Mouse (Mus musculus) urinary bladder, adult 2 months (tissue): ENCODE measurements around the gene Rhbdd2. TPM values are rescaled to one million over a fixed set of nuclear protein-coding genes. Genes with fewer than 3 reads are reported as not detected.
"Not testable (repeated sequence)": the region's sequence is repeated elsewhere in the genome, so short reads cannot be mapped to it uniquely, and the experiment has no call there.

Source experiments
- DNase-seq: peaks from one replicate; pipeline ENCODE4 v3.0.0; 2022; ENCODE audit warnings: low spot score
- polyA plus RNA-seq: library from polyadenylated mRNA; depleted of rRNA; stranded (reverse); fragments of >200 nt; gene quantifications from 2 replicates; pipeline ENCODE4 v1.2.3, GENCODE M21; 2012; rRNA removed

Rhbdd2 gene
- polyA plus RNA-seq, result 27.6 and 33.2 TPM in 2 replicates

DNA sequence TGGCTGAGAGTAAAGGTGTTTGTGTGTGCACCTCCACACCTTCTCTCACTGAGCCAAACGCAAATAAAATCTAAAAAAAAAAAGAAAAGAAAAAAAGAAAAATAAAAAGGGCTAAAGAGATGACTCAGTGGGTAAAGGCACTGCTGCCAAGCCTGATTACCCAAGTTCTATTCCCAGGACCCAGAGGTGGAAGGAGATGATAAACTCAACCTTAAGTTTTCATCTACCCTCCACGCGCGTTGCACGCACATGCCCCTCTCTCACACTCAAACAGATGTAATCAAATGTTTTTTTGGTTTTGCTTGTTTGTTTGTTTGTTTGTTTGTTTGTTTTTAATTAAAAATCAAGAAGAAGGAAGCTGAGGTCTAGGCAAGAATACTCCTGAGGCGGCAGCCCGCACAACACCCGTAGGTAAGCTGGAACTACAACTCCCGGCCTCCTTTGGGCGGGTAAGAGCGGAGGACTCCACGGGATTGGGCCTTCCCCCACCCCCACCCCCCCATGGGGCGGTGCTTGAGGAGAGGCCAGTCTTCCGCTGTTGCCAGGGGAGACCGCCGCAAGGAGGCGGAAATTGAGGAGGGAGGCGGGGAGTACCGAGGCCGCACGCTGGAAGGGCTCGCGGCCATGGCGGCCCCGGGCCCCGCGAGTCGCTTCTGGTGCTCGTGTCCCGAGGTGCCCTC lies at the start of gene Rhbdd2:
Gene Rhbdd2, plus strand, starts transcription at position 502 of the 680 bp plus-strand sequence.
- DNase-seq, result peak; percentile 89

DNA sequence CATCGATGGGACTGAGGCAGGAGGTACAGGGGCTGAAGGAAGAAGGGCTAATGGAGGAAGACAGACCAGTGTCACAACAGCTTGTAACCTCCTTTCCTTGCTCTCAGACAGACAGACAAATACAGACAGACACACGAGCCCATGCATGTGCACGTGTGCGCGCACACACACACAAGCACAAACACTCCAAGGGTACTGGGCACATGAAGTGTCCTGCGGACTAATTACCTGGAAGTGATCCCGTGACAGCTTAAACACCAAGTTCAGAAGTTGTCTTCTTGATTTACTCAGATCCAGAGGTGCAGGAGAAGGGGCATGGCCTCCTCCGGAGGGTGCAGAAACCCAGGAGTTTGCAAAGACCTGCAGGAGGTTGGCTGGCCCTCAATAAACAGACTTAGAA lies 46.7 kb upstream of the Rhbdd2 start:
- DNase-seq, result no peak

DNA sequence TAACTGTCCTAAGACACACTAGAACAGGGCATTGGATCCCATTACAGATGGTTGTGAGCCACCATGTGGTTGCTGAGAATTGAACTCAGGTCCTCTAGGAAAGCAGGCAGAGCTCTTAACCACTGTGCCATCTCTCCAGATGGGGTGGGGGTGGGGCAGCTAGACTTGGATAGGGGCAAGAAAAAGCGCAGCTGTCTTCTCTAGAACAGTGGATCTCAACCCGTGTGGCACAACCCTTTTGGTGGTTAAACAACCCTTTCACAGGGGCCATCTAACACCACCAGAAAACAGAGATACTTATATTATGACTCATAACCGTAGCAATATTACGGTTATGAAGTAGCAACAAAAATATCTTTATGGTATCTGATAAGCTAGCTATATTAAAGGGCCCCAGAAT lies 44.7 kb upstream of the Rhbdd2 start:
- DNase-seq, result no peak

DNA sequence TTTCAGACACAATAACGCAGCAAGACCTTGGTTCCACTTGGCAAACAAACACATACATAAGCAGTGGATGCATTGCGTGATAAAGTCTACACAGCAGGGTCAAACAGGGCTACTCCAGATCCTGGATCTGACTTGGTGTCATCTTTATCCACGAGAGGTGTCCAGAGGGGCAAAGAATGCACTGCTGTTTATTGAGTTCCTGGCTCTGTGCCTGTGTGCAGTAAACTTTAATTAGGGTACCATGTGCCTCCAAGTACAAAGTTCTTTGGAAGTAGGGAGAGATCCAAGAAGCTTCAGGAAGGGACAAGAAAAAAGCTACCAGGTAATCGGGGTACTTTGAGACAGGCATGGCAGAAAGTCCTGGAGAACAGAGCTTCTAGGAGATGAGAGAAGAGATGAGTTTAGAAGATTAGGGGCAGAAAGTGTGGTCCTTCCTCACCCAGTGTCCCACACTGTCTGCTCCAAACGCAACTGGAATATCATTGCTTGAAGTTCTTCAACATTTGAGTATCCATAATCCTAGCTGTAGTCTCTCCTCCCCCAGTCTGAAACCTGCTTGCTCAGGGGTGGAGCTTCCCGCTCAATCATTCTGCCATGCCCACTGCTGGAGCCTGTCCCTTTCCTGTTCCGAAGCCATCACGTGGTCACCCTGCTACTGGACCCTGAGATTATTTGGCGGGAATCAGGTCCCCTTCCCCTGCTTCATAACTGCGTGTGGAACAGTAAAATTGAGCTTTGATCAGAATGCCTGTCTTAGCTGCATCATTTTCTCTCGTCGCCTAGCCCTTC lies 42.2 kb upstream of the Rhbdd2 start:
- no peak for DNase-seq

DNA sequence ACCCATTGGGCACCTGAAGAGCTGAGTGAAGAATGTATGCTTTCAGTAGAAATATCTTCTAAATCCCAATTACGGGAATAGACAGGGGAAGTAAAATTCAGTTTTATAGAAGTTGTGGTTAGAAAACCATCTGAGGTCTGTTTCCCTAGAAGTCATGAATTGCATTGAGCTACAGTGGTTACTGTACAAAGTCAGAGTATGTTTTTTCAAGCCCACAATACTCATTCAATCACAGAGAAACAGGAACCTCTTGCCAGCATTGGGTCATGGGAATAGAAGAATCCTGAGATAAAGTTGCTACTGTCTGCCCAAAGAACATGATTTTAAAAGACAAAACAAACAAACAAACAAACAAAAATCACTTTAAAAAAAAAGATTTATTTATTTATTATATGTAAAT lies 27.8 kb upstream of the Rhbdd2 start:
- DNase-seq, result not testable (repeated sequence)

DNA sequence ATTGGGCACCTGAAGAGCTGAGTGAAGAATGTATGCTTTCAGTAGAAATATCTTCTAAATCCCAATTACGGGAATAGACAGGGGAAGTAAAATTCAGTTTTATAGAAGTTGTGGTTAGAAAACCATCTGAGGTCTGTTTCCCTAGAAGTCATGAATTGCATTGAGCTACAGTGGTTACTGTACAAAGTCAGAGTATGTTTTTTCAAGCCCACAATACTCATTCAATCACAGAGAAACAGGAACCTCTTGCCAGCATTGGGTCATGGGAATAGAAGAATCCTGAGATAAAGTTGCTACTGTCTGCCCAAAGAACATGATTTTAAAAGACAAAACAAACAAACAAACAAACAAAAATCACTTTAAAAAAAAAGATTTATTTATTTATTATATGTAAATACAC lies 25.7 kb upstream of the Rhbdd2 start:
- not testable (repeated sequence) for DNase-seq

DNA sequence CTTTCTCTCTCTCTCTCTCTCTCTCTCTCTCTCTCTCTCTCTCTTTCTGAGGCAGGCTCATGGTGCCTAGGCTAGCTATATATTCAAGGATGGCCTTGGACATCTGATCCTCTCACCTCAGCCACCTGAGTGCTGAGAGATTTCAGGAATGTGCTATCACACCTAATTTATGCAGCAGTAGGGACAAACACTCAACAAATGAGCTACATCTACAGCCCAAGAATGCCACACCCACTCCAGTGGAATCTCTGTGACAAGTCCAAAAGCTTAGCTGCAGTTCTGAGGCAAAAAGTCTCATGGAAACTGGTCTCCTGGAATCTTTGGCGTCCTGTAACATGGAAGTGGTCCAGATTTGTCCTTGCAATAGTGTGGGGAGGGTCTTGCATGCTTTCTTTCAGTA lies 24.8 kb upstream of the Rhbdd2 start:
- no peak for DNase-seq

DNA sequence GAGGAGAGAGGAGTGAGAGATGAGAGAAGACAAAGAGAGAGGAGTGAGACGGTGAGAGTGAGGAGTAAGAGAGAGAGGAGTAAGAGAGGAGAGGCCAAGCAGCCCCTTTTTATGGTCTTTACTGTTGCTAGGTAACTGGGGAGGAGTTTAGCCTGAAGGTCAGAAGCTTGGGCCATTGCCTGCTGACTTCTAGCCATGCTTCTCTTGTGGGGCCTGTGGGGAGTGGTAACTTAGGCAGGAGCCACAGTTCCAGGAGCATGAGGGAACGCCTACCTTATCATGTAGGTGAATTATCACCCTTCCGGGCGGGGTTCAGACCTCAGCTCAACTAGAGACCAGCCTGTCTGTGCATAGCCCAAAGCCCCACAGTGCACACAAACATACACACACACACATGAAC lies 22.6 kb upstream of the Rhbdd2 start:
- DNase-seq, result no peak

DNA sequence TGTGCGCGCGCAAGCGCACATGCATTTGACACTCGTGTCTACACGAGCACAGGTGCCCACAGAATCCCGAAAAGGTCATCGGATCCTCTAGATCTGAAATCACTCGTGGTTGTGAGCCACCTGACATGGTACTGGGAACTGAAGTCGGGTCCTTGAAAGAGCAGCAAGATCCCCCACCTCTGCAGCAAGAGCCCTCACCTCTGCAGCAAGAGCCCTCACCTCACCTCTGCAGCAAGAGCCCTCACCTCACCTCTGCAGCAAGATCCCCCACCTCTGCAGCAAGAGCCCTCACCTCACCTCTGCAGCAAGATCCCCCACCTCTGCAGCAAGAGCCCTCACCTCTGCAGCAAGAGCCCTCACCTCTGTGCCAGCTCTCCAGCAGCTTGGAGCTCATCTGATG lies 12.7 kb upstream of the Rhbdd2 start:
- DNase-seq, result not testable (repeated sequence)

DNA sequence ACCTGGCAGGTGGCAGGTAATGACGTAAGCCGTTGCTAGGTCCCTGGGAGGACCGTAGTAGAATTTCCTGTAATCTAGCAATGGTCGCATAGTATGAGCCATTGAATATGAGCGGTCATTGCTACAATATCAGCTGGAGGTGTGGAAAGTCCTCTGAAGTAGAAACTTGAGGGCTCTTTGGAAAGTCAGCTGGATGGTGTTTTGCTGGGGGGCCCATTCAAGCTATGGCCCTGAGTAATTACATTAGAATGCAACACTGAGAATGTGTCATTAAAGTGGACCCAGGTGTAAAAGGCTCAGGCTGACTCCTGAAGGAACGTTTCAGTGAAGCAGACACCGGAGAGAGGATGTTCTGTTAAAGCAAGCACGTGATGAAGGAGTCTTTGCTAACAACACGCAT lies 11.9 kb upstream of the Rhbdd2 start:
- DNase-seq, result no peak

DNA sequence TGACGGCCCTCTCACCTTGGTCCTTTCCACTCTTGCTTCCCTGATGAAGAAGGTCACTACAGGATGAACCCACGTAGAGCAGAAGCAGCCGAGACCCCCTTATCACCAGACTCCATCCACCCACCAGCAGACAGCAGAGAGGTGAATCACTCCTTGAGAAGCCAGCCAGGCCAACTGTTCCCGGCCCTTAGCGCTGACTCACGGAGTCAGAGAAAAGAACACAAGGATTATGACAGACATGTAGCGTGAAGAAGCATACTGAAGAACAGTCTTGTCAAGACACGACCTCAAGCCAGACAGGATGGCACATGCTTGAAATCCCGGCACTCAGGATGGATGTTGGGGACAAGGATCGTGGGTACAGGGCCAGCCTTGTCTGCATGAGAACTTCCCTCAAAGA lies 10.7 kb upstream of the Rhbdd2 start:
- DNase-seq, result no peak

DNA sequence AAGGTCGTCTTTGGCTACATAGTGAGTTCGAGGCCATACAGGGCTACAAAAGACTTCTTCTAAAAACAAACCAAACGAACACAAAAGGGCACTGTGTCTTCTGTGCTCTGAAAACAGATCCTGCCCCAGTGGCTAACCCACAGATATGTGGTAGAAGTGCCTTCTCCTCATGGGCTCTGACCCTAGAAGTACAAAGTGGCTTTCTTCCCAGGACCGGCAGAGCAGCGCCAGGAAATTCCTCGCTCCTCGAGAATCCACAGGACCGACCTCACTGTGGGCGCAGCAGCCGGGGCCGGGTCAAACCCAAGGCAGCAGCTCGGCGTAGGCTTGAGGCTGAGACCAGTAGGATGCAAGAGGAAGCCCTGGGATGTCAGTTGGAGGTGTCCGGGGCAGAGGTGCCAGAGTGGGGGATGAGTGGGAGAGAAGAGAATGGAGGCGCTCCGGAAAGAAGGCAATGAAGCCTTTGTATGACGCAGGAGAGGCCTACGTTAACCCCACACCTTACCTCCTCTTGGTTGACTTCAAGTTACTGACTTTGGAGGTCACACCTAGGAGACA lies 9.3 kb upstream of the Rhbdd2 start:
- no peak for DNase-seq

DNA sequence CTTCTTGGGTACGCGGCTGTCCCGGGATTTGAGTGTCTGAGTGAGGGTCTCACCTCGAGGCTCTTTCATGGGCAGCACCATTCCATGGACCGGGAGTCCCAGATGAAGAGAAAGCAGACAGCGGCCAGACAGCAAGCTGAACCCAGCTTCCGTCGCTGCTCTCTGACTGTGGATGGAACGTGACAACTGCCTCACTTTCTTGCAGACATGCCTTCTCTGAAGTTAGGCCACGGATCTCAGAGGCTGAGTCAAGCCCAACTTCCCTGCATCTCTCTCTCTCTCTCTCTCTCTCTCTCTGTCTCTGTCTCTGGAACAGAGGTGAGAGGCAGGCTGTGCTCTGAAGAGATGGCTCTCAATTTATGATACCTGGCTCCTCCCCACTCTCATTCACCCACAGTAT lies 3.5 kb upstream of the Rhbdd2 start:
- no peak for DNase-seq

DNA sequence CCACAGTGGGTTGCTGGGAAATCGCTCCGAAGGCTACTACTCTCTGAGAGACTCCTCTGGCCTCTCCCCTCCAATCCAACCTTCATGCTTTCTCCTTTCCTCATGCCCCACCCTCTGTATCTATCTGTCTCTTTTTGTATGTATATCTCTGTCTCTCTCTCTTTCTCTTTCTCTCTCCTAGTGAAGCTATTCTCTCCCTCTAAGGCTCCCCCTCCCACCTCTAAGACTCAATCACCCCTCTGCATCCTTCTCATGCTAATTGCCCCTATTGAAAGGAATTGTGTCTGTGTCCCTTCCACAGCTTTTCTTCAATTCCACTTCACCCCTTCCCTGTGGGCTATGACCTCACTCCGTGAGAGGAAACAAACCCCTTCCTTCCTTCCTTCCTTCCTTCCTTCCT lies 3.0 kb upstream of the Rhbdd2 start:
- no peak for DNase-seq

DNA sequence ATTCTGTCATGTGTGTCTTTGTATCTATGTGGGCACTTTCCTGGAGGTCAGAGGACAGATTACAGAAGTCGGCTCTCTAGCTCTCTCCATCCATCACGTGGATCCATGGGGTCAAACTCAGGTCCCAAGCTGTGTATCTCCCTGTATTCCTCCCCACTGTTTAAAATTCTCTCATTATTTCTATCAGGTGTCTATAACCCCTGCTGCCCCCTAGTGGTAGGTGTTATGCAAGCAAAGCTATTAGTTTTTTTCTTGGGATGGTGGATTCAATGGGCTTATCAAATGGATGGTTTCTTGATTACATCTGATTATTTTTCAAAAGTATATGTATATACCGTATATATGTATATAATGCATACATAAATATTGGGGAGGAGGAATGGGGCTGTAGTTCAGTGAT lies 1.8 kb upstream of the Rhbdd2 start:
- no peak for DNase-seq

DNA sequence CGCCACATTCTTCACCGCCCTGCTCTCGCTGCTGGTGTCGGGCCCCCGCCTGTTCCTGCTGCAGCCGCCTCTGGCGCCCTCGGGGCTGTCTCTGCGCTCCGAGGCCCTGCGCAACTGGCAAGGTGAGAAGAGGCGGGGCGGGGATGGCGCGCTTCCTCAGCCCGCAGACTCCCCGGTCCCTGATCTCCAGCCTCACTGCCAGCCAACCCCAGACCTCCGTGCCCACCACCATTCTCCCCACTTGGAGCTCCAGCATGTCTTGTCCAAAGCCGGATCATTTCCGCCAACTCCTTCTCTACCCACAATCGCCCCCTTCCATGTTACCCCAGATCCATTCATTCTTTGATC lies 353 bp downstream of the Rhbdd2 start:
- no peak for DNase-seq

DNA sequence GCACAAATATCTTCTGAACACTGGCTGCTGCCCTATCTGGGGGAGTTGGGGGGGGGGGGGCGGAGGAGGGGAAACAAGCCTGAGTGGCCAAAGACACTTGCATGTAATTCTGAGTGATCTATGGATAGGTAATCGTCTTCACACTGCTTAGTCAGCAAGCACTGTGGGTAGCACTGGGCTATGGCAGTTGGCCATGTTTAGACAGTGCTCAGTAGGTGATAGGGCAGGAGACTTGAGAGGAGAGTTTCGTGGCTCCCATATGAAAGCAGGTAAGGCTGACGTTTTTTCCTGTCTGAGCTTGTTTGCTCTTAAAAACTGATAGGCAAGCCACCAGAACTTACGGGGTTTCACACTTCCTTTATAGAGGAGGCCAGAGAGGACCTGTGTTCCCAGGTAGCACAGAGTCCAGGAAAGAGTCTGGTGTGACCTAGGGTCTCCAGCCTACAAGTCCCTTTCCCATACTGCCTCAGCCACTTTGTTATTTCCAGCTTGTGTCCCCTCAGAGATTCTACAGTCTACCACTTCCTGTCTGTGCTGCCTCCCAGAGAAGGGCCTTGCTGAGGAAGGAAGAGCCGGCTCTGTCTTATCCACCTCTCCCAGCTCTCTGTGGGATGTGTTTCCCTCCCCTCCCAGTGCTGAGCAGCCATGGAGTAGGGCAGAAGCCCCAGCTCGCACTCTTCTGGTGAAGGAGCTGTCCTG lies 7.5 kb downstream of the Rhbdd2 start:
- DNase-seq, result no peak

DNA sequence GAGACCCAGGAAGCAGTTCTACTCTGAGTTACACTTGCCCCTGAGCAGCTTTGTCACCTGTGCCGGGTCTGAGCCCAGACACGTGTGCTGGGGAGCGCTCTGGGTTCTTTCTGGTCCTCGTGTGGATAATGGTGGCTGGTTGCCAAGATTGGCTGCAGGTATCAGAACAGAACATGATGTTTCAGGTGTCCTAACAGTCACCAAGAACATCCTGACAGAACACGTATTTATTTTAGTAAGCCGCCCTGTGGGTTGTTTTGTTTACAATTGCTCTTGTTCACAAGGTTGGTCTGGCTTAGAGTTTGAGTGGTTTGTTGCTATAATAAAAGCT lies 8.0 kb downstream of the Rhbdd2 start:
- no peak for DNase-seq

DNA sequence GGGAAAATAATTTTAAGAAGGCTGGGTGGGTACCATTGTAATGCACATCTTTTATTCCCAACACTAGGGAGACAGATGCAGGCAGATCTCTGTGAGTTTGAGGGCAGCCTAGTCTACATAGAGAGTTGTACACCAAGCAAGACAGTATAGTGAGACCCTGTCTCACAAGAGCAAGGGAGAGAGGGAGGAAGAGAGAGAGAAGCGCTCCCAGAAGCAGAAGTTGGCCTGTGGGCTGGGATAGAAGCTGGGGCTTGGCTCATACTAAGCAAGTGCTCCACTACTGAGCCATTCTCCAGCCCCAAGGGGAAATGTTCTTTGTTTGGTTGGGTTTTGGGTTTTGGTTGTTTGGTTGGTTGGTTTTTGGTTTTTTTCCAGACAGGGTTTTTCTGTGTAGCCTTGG lies 8.6 kb downstream of the Rhbdd2 start:
- no peak for DNase-seq

DNA sequence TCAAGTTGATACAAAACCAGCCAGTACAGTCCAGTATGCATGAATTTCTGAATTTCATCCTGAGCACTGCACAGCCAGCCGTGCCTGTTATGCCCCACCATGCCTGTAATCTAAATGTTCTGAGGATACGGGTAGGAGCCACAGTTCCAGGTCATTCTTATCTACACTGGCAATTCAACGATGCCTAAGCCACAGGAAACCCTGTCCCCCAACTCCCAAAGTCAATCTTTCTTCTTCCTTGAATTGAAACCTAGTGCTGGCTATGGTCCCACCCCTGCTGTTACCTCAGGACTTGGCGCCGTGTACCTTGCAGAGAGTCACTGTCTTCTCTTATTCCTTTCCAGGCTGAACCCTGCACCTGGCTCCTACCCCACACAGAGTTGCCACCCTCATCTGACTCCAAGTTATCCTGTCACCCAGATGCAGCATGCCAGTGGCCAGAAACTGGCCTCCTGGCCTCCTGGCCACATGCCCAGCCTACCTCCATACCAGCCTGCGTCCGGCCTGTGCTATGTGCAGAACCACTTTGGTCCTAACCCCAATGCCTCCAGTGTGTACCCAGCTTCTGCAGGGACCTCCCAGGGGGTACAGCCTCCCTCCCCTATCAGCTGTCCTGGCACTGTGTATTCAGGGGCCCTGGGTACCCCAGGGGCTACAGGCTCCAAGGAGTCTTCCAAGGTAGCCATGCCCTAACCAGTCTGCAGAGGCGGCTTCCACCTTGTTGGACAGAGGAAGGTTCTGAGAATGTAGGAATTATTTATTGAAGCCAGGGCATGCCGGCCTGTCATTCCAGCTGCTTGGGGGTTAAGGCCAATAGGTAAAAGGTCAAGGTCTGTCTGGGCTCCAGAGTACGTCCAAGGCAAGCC lies 10.5 kb downstream of the Rhbdd2 start:
- no peak for DNase-seq

DNA sequence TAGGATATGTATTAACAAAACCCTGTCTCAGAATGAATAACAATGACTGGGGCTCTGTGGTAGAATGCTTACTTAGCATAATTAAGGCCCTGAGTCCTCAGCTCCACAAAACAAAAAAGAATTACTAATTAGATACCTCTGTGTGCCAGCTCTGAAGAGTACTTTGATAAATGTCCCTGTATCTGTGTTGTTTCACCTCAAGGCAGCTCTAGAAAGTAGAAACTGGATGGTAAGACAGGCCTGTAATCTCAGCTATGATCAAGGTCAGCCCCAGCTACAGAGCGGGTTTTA lies 11.1 kb downstream of the Rhbdd2 start:
- no peak for DNase-seq

DNA sequence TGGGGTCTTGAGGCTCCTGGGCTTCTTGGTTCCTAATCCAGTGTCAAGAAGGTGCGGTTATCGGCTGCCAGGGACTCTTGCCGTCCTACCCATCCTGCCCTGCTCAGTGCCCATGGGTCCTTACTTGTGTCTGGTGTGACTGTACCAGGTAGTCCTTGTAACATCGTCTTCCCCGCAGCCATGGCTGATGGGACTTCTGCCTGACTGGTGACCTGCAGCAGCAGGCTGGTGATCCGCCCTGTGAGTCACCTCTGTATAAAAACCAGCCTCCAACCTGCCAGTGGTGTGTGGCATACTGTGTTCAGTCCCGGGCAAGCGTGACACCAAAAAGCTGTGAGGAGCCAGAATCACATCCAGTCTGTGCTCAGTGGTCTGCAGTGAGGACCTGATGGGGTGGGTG lies 11.5 kb downstream of the Rhbdd2 start:
- no peak for DNase-seq
